In genomic region chr11:35257351-35257750, GRCm38 (mm10) we compare ENCODE assay signal across 28 mouse cellular contexts.
DNase-seq lines count a peak whose midpoint lies in the region; ATAC-seq and TF ChIP-seq lines count a peak whose summit lies in the region.
"Had no signal": no experiment of that assay in that cellular context is flagged by ENCODE, and none has a peak within 500 bp of the region (broad histone marks: within the 10 kb centered on the region; RNA-seq: fewer than 3 reads in every experiment).

No protein-coding gene starts in this region.

- TF ChIP-seq CTCF in layer of hippocampus, adult 2 months (conservative IDR thresholded peaks at IDR 0.05): no peak

- peaks cover 47% of the 10 kb centered on the region for H3K4me1 ChIP-seq in heart, embryonic 13.5 days
- peaks cover 8% of the 10 kb centered on the region for H3K4me1 ChIP-seq in limb, embryonic 11.5 days (ENCODE audit: control insufficient read depth, insufficient read depth, low read length)
- H3K4me1 ChIP-seq: forebrain, embryonic 15.5 days; intestine, embryonic 15.5 days; liver, embryonic 13.5 days had no signal

- H3K27ac ChIP-seq in heart, embryonic 13.5 days (replicated peaks): peak overlapping the region; percentile 75
- H3K27ac ChIP-seq in layer of hippocampus, adult 2 months: peak overlapping the region; percentile 48; the same call in 1 of the 2 replicates
- 0 out of 2 replicates have a peak overlapping the region, but pooled peaks have one; percentile 5 for H3K27ac ChIP-seq in limb, embryonic 11.5 days (replicated peaks; ENCODE audit: low read depth, low read length)
- H3K27ac ChIP-seq: embryonic facial prominence, embryonic 12.5 days; forebrain, embryonic 10.5 days; forebrain, embryonic 15.5 days; hindbrain, embryonic 12.5 days; hindbrain, postnatal 0 days; intestine, embryonic 15.5 days; liver, embryonic 13.5 days had no signal

- DNase-seq in heart, postnatal 36 days: no peak
- no peak for DNase-seq in layer of hippocampus, adult 2 months (ENCODE audit: low spot score in 2 of 2)
- DNase-seq in layer of hippocampus, adult 8-10 months (ENCODE audit: low spot score in 2 of 2): no peak
- no peak for DNase-seq in limb, embryonic 11.5 days (ENCODE audit: low spot score)
- no peak for DNase-seq in lung, postnatal 36 days
- no peak for DNase-seq in adrenal gland, postnatal 25 days
- DNase-seq: adrenal gland, postnatal 36 days; B cell, adult 2 months; cerebellum, adult 11 months; cerebellum, adult 9-10 months; gastrocnemius, postnatal 25 days; heart, adult 11 months; kidney, adult 2 months; kidney, postnatal 4 days; layer of hippocampus, adult 9-11 months; liver, embryonic 13.5 days; lung, adult 18-20 months; midbrain, embryonic 14.5 days; right cerebral cortex, adult 18-20 months; spleen, adult 18-20 months; thymus, postnatal 25 days had no signal

- 44% methylated on average over 6 of the region's 6 CpGs for WGBS in heart, embryonic 13.5 days
- 33% methylated on average over 6 of the region's 6 CpGs for WGBS in limb, embryonic 11.5 days

- H3K9ac ChIP-seq in heart, embryonic 13.5 days: no peak overlapping the region
- H3K9ac ChIP-seq in limb, embryonic 11.5 days (ENCODE audit: low read length): no peak overlapping the region
- H3K9ac ChIP-seq: embryonic facial prominence, embryonic 12.5 days; forebrain, embryonic 15.5 days; hindbrain, embryonic 12.5 days; intestine, embryonic 15.5 days; liver, embryonic 13.5 days had no signal

- no peaks in the 10 kb centered on the region for H3K36me3 ChIP-seq in heart, embryonic 13.5 days
- no peaks in the 10 kb centered on the region for H3K36me3 ChIP-seq in limb, embryonic 11.5 days (ENCODE audit: control insufficient read depth, insufficient read depth, low read length)
- H3K36me3 ChIP-seq: embryonic facial prominence, embryonic 12.5 days; forebrain, embryonic 10.5 days; forebrain, embryonic 15.5 days; hindbrain, embryonic 12.5 days; intestine, embryonic 15.5 days; liver, embryonic 13.5 days had no signal

- ATAC-seq in heart, embryonic 13.5 days (ENCODE audit: extremely low read depth, insufficient number of reproducible peaks, low FRiP score, low TSS enrichment): no peak
- ATAC-seq in limb, embryonic 11.5 days (ENCODE audit: insufficient number of reproducible peaks, low FRiP score, low TSS enrichment, low read depth): no peak
- ATAC-seq: forebrain, embryonic 15.5 days; hindbrain, postnatal 0 days; intestine, embryonic 15.5 days had no signal

- 0 out of 2 replicates have a peak, but pooled peaks cover 3% of the 10 kb centered on the region for H3K27me3 ChIP-seq in heart, embryonic 13.5 days (replicated peaks)
- H3K27me3 ChIP-seq in limb, embryonic 11.5 days (ENCODE audit: control insufficient read depth, insufficient read depth, low read length): no peaks in the 10 kb centered on the region
- H3K27me3 ChIP-seq: embryonic facial prominence, embryonic 12.5 days; forebrain, embryonic 15.5 days; hindbrain, embryonic 12.5 days; intestine, embryonic 15.5 days; liver, embryonic 13.5 days had no signal

- no peaks in the 10 kb centered on the region for H3K9me3 ChIP-seq in heart, embryonic 13.5 days
- H3K9me3 ChIP-seq in limb, embryonic 11.5 days (ENCODE audit: control insufficient read depth, low read length): no peaks in the 10 kb centered on the region
- H3K9me3 ChIP-seq: embryonic facial prominence, embryonic 12.5 days; forebrain, embryonic 10.5 days; forebrain, embryonic 15.5 days; hindbrain, embryonic 12.5 days; intestine, embryonic 15.5 days; liver, embryonic 13.5 days had no signal

- intact Hi-C loops in heart, postnatal 36 days (cut with DNase I): no loop called here

- H3K4me3 ChIP-seq in heart, embryonic 13.5 days: no peak overlapping the region
- no peak overlapping the region for H3K4me3 ChIP-seq in layer of hippocampus, adult 2 months
- H3K4me3 ChIP-seq in limb, embryonic 11.5 days (ENCODE audit: low read depth, low read length): no peak overlapping the region
- H3K4me3 ChIP-seq: embryonic facial prominence, embryonic 12.5 days; forebrain, embryonic 10.5 days; forebrain, embryonic 15.5 days; hindbrain, embryonic 12.5 days; intestine, embryonic 15.5 days; liver, embryonic 13.5 days had no signal

- H3K4me2 ChIP-seq in heart, embryonic 13.5 days: no peak overlapping the region
- H3K4me2 ChIP-seq in limb, embryonic 11.5 days (ENCODE audit: low read depth, severe bottlenecking): no peak overlapping the region
- H3K4me2 ChIP-seq: embryonic facial prominence, embryonic 12.5 days; forebrain, embryonic 15.5 days; hindbrain, embryonic 12.5 days; intestine, embryonic 15.5 days; liver, embryonic 13.5 days had no signal

Comparison
In these comparisons a context has a peak if more than half of its experiments do, and no peak if none do; other contexts are left out.
1. H3K27ac ChIP-seq: peak in every context shown above with its lines; median percentile 75 in heart, embryonic 13.5 days; 48 in layer of hippocampus, adult 2 months; 5 in limb, embryonic 11.5 days.